Mouse (Mus musculus): ENCODE results near the gene Rrp8.

The Rrp8 gene

GRCm38 (mm10) chr7:105703184-105703583 lies 34.0 kb downstream of the Rrp8 start:
- no peak for DNase-seq (ENCODE audit: low read depth)

GRCm38 (mm10) chr7:105690875-105691274 lies 46.3 kb downstream of the Rrp8 start:
- no peak for DNase-seq (ENCODE audit: low read depth)

- DNase-seq (ENCODE audit: low read depth) = no peak
Observed at GRCm38 (mm10) chr7:105685541-105686197, 51.5 kb downstream of the Rrp8 start.

All from NIH3T3 (cell line).